Mouse (Mus musculus) fibroblast of lung, adult 2 months (primary cell): ENCODE measurements around the gene Nfkbib.
A peak's percentile ranks its signal among the peaks of the same experiment; 100 is the strongest.

Experiments used
- DNase-seq: peaks from one replicate; pipeline ENCODE4 v3.0.0-alpha.2; 2011; ENCODE audit warnings: low read depth

The Nfkbib gene

GRCm38 (mm10) chr7:28719159-28719558 is 48.2 kb downstream of the Nfkbib start:
- DNase-seq, result no peak

DNA sequence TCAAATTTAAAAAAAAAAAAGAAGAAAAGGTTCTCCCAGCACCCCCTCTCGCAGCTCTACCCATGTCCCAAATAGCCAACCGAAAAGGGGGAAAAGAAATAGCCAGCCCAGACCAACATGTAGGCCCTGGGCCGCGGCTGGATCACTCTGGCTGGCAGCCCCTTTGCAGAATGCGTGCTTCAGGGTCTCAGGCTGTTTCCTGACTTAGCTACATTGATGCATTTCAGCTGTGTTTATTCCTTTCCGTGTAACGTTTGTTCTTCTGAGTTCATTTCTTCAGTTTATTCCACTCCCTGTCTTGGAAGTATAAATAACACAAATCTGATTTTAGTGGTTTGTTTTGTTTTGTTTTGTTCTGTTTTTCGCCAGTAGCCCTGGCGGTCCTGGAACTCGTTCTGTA is 49.6 kb downstream of the Nfkbib start:
- DNase-seq, result no peak

DNA sequence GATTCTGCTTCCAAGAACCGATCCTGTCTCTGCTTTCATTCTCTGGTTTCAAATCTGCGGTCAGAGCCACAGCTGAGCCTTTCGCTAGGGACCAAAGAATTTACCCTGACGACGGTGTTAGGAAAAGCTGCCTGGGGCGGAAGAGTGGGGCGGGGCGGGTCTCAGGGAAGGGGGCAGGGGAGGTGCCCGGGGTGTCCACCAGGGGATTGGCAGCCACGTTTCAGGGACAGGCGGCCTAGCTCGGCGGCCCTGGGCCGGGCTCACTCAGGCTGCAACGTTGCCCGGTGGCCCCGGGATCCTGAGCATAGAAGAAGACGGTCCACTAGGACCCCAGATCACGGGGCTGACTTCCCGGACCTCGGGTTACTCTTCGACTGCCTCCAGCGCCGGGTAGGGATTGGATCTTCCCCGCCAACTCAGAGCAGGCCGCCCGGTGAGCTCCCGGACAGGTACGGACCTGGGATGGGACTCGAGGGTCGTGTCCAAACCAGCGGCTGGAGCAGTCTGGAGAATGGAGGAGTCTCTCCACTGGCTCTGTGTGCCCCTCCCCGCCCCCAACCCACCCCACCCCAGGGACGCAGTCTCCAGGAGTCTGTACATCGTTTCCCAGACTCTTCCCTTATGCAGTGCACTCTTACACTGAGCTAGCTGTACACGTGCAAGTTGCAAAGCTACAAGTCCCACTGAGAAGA is 50.6 kb downstream of the Nfkbib start, which contains the start of gene Fbxo17:
Fbxo17 (plus strand) TSS at position 215 of the 692 bp plus-strand sequence.
- DNase-seq, result peak; percentile 38

- DNase-seq, result no peak
Measured at GRCm38 (mm10) chr7:28715598-28715997, 51.7 kb downstream of the Nfkbib start.

DNA sequence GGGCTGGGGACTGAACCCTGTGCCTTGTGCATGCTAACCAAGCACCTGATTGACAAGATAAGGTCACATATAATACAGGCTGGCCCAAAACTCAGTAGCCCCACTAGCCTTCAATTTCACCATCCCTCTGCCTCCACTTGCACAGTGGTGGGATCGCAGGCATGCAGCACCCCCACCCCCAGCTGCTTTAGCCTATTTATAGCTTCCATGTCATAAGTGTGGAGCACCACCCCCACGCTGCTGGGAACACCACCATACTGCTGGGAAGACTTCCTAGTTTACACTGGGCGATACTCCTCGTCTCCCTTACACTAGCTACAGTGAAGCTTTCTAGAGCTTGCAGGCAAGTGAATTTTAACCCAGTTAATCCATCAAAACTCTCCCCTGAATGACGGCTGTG is 52.6 kb downstream of the Nfkbib start:
- no peak for DNase-seq

DNA sequence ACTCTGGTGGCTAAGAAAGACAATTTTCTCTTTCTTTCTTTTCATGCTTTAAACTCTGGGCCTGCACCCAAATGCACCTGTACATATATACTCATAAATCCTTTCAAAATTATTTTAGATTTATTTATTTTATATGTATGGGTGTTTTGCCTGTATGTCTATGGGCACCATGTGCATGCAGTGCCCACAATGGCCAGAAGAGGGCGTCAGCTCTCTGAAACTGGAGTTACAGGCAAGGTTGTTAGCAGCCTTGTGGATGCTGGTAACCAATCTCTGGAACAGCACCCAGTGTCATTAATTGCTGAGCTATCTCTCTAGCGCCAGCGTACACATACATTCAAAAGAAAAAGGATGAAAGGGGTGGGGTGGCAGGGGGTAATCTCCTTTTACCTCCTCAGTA is 56.4 kb downstream of the Nfkbib start:
- DNase-seq, result no peak

GRCm38 (mm10) chr7:28709454-28709853 is 57.9 kb downstream of the Nfkbib start:
- no peak for DNase-seq
